Mouse (Mus musculus): ENCODE results near the gene Gm20388. TPM values are rescaled to one million over a fixed set of nuclear protein-coding genes. Genes with fewer than 3 reads are reported as not detected.
"Not testable (repeated sequence)": the region's sequence is repeated elsewhere in the genome, so short reads cannot be mapped to it uniquely, and the experiment has no call there.

Gm20388 gene
- total RNA-seq, 2 experiments from 2014 or later = 12.7 TPM; not detected in 1

DNA sequence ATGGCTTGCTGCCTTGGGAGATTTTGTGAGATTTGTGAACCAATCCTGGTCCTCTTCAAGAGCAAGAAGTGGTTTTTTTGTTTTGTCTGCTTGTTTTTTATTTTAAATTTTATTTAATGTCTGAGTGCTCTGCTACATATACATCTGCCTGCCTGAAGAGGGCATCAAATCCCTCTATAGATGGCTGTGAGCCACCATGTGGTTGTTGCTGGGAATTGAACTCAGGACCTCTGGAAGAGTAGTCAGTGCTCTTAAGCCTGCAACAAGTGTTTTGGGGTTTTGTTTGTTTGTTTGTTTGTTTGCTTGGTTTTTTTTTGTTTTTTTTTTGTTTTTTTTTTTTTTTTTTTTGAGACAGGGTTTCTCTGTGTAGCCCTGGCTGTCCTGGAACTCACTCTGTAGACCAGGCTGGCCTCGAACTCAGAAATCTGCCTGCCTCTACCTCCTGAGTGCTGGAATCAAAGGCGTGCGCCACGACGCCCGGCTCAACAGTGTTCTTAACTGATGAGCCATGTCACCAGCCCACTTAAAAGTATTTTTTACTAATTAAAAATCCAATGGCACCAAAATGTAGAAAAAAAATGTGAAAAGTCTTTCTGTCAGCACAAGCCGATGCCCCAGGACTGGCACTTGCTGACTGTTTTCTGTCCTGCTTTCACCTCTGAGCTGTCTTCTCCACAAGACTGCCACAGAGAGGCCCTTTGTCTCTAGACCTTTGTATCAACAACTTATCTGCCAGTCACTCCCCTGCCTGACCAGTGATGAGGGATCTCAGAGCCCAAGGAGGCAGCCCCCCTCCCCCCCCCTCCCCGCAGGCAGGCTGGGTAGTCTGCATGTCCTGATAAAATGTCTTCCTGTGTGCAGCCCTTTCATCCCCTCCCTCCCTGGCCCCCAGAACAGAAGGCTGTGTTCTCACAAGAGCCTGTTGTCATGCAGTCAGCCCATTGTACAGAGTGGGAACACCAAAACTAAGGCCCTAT, 3505.6 kb downstream of the Gm20388 start:
- no peak for DNase-seq

DNA sequence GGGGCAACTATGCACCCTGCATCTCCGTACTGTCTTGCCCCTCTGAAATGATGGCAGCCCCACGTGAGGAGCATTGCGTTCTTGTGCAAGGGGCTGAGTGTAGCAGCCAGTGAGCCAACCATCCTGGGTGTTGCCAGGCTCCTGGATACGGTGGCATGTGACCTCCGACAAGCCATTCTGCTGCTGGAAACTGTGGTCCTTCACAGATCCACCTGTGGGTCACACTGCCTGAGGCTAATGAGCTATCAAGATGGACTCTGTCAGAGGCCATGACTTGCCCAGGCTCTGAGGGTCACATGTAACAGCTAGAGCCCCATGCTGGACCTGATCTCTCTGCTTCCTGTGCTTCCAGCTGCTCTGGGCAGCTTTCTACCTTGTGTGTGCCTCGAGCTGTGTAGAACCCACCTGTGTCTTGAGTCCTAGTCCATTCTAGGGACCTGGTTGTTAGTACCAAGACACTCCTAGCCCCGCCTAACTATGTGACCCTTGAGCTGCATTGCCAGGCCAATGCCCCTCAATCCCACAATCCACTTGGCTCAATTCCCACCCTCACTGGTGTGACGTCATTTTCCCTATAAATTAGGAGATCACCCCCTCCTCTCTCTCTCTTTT, 3506.4 kb downstream of the Gm20388 start:
- DNase-seq = no peak

DNA sequence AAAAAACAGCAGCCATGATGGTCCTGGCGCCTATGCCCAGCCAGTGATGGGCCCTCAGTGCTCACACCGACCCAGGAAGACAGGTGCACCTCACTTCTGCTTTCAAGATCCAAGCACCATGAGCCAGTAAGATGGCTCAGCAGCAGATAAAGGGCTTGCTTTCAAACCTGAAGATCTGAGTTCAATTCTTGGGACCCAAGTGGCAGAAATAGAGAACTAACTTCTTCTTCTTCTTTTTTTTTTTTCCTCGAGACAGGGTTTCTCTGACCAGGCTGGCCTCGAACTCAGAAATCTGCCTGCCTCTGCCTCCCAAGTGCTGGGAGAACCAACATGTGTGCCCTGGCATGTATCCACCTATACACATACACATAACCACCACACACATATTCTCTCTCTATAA, 3509.1 kb downstream of the Gm20388 start:
- DNase-seq = no peak

DNA sequence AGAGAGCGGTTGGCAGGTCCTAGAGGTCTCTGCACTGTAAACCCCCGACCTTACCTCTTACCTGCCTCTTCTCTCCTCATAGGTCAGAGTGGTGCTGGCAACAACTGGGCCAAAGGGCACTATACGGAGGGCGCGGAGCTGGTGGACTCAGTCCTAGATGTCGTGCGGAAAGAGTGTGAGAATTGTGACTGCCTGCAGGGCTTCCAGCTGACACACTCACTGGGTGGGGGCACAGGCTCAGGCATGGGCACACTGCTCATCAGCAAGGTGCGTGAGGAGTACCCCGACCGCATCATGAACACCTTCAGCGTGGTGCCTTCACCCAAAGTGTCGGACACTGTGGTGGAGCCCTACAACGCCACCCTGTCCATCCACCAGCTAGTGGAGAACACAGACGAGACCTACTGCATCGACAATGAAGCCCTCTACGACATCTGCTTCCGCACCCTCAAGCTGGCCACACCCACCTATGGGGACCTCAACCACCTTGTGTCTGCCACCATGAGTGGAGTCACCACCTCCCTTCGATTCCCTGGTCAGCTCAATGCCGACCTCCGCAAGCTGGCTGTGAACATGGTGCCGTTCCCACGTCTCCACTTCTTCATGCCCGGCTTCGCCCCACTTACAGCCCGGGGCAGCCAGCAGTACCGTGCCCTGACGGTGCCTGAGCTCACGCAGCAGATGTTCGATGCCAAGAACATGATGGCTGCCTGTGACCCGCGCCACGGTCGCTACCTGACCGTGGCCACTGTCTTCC, 3510.1 kb downstream of the Gm20388 start:
- no peak for DNase-seq

GRCm38 (mm10) chr8:123421325-123421724, 3510.7 kb downstream of the Gm20388 start:
- DNase-seq = no peak

DNA sequence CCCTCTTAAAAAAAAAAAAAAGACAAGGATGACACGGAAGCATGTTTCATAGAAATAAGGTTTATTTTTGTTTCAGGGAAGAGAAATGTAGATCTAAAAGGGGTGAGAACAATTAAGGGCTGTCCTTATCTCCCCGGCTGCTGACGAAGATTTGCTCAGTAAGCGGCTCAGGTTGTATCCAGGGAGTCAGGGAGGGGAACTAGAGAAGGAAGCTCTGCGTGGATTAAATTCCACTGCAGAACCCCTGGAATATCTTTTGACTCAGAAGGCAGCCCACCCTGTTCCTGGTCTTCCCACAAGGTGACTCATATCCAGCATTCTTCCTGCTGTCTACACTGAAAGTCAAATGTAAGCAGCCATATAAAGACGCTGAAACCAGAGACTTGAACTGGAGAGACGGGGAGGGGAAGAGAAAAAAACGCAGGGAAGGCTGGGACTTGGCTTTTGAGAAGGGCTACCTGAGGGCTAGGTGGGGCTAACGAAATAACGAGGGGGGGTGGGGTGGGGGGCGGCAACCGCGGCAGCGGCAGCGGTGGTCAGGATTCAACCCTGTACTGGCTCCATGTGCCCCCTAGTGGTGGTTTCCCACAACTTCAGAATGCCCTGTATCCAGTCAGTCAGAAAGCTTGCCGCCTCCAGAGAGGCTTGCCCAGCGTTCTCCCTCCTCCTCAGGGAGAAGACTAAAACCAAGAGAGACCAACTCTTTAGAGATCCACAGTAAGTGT, 3511.6 kb downstream of the Gm20388 start:
- DNase-seq = peak in 1 of 2 experiments; percentile 70

DNA sequence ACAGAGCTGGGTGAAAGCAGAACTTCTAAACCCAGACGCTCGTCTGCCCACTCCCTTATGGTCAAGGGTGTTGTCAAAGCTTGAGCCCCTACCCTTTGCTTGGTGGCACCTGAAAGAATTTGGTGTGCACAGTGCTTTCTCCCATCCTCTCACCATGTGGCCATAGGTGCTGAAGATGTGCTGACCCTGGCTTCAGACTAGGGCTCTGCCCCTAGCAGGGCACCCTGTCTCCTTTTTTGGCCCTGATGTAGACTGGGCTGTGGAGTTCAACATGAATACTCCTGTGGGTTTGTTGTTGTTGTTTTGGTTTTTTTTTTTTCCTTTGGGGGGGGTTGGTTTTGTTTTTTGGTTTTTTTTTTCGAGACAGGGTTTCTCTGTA, 3512.1 kb downstream of the Gm20388 start:
- no peak for DNase-seq

- DNase-seq = no peak
These were observed 3512.8 kb downstream of the Gm20388 start, which contains the start of gene Def8 for GRCm38 (mm10) chr8:123423441-123423840. TSS of gene Def8 (plus strand) at chr8:123423527.

- DNase-seq = no peak
These were observed 3516.2 kb downstream of the Gm20388 start for GRCm38 (mm10) chr8:123426511-123427509.

GRCm38 (mm10) chr8:123427639-123428275, 3517.1 kb downstream of the Gm20388 start:
- no peak for DNase-seq

DNA sequence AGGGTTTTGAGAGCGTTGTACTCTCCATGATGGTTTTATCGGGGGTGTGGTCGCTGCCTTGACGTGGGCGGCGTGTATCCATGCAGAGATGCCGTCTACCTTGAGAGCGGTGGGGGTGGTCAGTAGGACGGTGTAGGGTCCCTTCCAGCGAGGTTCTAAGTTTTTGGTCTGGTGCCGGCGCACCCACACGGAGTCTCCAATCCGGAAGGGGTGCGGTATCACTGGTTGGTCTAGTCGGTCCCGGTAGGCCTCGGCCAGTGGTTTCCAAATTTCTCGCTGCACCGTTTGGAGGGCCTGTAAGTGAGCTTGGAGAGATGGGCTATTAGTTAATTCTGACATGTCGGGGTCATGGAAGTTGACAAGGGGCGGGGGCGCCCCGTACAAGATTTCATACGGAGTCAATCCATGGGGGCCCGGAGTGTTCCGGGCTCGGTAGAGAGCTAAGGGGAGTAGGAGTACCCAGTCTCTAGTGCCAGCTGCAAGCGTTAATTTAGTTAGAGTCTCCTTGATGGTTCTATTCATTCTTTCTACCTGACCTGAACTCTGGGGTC, 3517.8 kb downstream of the Gm20388 start:
- DNase-seq = no peak

GRCm38 (mm10) chr8:123428939-123429721, 3518.5 kb downstream of the Gm20388 start:
- DNase-seq = no peak

GRCm38 (mm10) chr8:123429722-123430013, 3519.0 kb downstream of the Gm20388 start:
- DNase-seq = not testable (repeated sequence)

- not testable (repeated sequence) for DNase-seq
These were observed 3520.3 kb downstream of the Gm20388 start for GRCm38 (mm10) chr8:123430936-123431335.

DNA sequence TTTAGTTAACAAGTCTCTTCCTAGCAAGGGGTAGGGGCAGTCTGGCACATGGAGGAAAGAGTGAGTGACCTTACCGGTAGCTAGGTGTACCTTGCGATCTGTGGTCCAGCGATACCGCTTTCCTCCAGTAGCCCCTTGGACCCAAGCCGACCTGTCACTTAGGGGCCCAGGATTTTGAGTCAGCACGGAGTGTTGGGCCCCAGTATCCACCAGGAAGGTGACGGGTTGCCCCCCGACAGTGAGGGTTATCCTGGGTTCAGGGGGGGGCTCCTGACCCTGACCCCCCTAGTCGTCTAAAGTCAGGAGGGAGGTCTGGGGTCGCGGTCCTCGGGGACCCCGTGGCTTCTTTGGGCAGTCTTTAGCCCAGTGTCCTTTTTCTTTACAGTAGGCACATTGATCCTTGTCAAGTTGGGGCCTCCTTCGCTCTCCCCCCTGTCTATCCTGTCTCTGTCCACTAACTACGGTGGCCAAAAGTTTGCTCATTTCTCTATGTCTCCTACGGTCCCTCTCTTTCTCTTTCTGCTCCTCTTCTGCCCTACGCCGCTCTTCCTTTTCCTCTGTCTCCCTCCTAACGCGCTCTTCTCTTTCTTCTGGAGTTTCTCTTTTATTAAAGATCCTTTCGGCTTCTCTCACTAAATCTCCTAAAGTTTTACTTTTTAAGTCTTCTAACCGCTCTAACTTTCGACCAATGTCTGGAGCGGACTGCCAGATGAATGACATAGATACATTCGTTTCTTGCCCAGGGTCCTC, 3521.2 kb downstream of the Gm20388 start:
- DNase-seq = no peak

DNA sequence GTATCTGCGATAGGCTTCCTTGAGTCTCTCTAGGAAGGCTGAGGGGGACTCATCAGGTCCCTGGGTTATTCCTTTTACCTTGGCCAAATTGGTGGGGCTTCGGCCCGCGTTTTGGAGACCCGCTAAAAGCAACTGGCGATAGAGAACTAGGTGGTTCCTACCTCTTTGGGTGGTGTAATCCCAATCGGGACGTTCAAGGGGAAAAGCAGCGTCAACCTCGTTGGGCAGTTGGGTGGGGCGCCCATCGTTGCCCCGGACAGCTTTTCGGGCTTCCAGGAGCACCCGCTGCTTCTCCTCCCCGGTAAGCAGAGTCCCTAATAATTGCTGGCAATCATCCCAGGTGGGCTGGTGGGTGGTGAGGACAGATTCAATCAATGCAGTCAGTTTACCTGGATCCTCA, 3521.7 kb downstream of the Gm20388 start:
- no peak for DNase-seq

DNA sequence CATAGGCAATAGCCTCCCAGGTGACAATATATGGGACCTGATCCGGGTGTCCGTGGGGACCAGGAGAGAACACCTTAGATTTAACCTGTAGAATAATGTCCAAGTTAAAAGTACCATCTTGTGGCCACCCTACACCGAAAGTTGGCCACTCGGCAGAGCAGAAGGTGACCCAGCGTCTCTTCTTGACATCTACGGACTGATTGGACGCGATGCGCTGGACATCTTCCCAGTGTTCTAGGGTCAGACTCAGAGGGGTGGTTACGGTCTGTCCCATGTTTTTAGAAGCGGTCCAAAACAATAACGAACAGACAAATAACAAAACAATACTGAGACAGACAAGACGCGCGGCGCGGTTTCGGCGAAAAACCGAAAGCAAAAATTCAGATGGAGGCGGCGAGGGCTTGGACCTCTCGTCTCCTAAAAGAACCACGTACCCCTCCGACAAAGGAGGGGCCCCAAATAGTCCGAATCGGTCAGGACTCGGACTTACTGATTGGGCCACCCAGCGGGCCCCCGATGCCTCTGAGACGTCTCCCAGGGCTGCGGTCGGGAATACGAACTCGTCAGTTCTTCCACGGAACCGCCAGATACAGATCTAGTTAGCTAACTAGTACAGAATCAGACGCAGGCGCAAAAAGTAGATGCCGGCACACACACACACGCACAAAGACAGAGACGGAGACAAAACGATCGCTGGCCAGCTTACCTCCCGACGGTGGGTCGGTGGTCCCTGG, 3522.8 kb downstream of the Gm20388 start:
- DNase-seq = not testable (repeated sequence)

- DNase-seq = no peak
These were observed 3531.1 kb downstream of the Gm20388 start for GRCm38 (mm10) chr8:123441788-123442187.
